Mouse (Mus musculus) intestine, embryonic 16.5 days (tissue): ENCODE measurements around the gene Oas1f. TPM values are rescaled to one million over a fixed set of nuclear protein-coding genes. Genes with fewer than 3 reads are reported as not detected.

Experiments
- ATAC-seq: fragments of 200-750 bp; cut with Nextera tagmentation; 2 replicates; pipeline ENCODE4 v1.8.0; 2017; ENCODE audit warnings: moderate TSS enrichment, moderate library complexity
- H3K27ac ChIP-seq: fragments of 300-500 bp; sonication (generic); 2 replicates; pipeline ENCODE4 v1.5.1; 2014; ENCODE audit warnings: mild to moderate bottlenecking, low read length
- H3K27me3 ChIP-seq: fragments of 300-500 bp; sonication (generic); replicated peaks from 2 replicates; pipeline ENCODE4 v1.6.1; 2014; ENCODE audit warnings: low read length, control low read depth, mixed read lengths; ENCODE audit not compliant: control insufficient read depth, insufficient read depth
- H3K36me3 ChIP-seq: fragments of 300-500 bp; sonication (generic); 2 replicates; pipeline ENCODE4 v1.6.1; 2014; ENCODE audit warnings: low read length, control low read depth; ENCODE audit not compliant: control insufficient read depth, insufficient read depth
- H3K4me1 ChIP-seq: fragments of 300-500 bp; sonication (generic); 2 replicates; pipeline ENCODE4 v1.6.1; 2014; ENCODE audit warnings: low read length, control low read depth, mixed read lengths; ENCODE audit not compliant: control insufficient read depth, insufficient read depth
- H3K4me2 ChIP-seq: fragments of 300-500 bp; sonication (generic); 2 replicates; pipeline ENCODE4 v1.6.1; 2014; ENCODE audit warnings: low read depth, low read length, control low read depth
- H3K4me3 ChIP-seq: fragments of 300-500 bp; sonication (generic); 2 replicates; pipeline ENCODE4 v1.5.1; 2014; ENCODE audit warnings: mild to moderate bottlenecking, low read length
- H3K9ac ChIP-seq: fragments of 300-500 bp; sonication (generic); 2 replicates; pipeline ENCODE4 v1.6.1; 2014; ENCODE audit warnings: low read depth, low read length
- H3K9me3 ChIP-seq: fragments of 300-500 bp; sonication (generic); 2 replicates; pipeline ENCODE4 v1.6.1; 2016; ENCODE audit warnings: low read length, control low read depth; ENCODE audit not compliant: control insufficient read depth
- WGBS: fragments of 180-500 bp; shearing (Covaris S2); extraction: QIAGEN DNeasy Blood & Tissue Kit; methylation state at CpG from one replicate; pipeline ENCODE4 v1.1.7; 2014; 5-methylcytosine and 5-hydroxymethylcytosine counted together
- polyA plus RNA-seq: library from polyadenylated mRNA; unstranded; fragments of >200 nt; fragmentation: Nextera tagmentation; extraction: Ambion mirVana; gene quantifications from 2 replicates; pipeline ENCODE4 v1.2.1, GENCODE M21; 2015

Gene Oas1f
- polyA plus RNA-seq, 1 experiment from 2014 or later: 0.20 TPM

GRCm38 (mm10) chr5:120818999-120819398 is 28.2 kb upstream of the Oas1f start:
- ATAC-seq: no peak
- no peaks in the 10 kb centered on the region for H3K27me3 ChIP-seq
- no peak overlapping the region for H3K27ac ChIP-seq
- no peaks in the 10 kb centered on the region for H3K36me3 ChIP-seq
- 0 out of 2 replicates have a peak, but pooled peaks cover 5% of the 10 kb centered on the region for H3K9me3 ChIP-seq
- no peak overlapping the region for H3K4me3 ChIP-seq
- no peak overlapping the region for H3K4me2 ChIP-seq
- H3K9ac ChIP-seq: no peak overlapping the region
- no peaks in the 10 kb centered on the region for H3K4me1 ChIP-seq

- no peak overlapping the region for H3K27ac ChIP-seq
- no peak overlapping the region for H3K9ac ChIP-seq
- no peak for ATAC-seq
- H3K27me3 ChIP-seq: no peaks in the 10 kb centered on the region
- H3K4me1 ChIP-seq: no peaks in the 10 kb centered on the region
- no peaks in the 10 kb centered on the region for H3K36me3 ChIP-seq
- H3K4me2 ChIP-seq: no peak overlapping the region
- H3K4me3 ChIP-seq: no peak overlapping the region
- WGBS: 80% methylated on average over 4 of the region's 4 CpGs
- no peaks in the 10 kb centered on the region for H3K9me3 ChIP-seq
Observed at GRCm38 (mm10) chr5:120831031-120831430, 16.1 kb upstream of the Oas1f start.

GRCm38 (mm10) chr5:120833335-120834280 is 13.6 kb upstream of the Oas1f start:
- 0 out of 2 replicates have a peak overlapping the region, but pooled peaks have one; percentile 15 for H3K27ac ChIP-seq
- ATAC-seq: peak; percentile 89
- H3K9ac ChIP-seq: no peak overlapping the region
- H3K4me3 ChIP-seq: no peak overlapping the region
- no peaks in the 10 kb centered on the region for H3K27me3 ChIP-seq
- peak overlapping the region; percentile 34; the same call in 1 of the 2 replicates for H3K4me2 ChIP-seq
- no peaks in the 10 kb centered on the region for H3K36me3 ChIP-seq
- WGBS: 13% methylated on average over 17 of the region's 17 CpGs
- H3K9me3 ChIP-seq: no peaks in the 10 kb centered on the region
- no peaks in the 10 kb centered on the region for H3K4me1 ChIP-seq

- ATAC-seq: peak; percentile 29; the same call in 1 of the 2 replicates
- H3K4me3 ChIP-seq: no peak overlapping the region
- no peaks in the 10 kb centered on the region for H3K36me3 ChIP-seq
- H3K4me2 ChIP-seq: no peak overlapping the region
- H3K27ac ChIP-seq: no peak overlapping the region
- 12% methylated on average over 8 of the region's 8 CpGs for WGBS
- no peaks in the 10 kb centered on the region for H3K27me3 ChIP-seq
- no peak overlapping the region for H3K9ac ChIP-seq
- H3K4me1 ChIP-seq: no peaks in the 10 kb centered on the region
- no peaks in the 10 kb centered on the region for H3K9me3 ChIP-seq
Observed at GRCm38 (mm10) chr5:120836731-120837585, 10.2 kb upstream of the Oas1f start.

GRCm38 (mm10) chr5:120844713-120845112 is 2.5 kb upstream of the Oas1f start:
- no peak for ATAC-seq
- Histone ChIP-seq H3K4me3 (no peak overlapping the region), H3K27ac (no peak overlapping the region), H3K4me1 (peaks cover 6% of the 10 kb centered on the region), H3K36me3 (no peaks in the 10 kb centered on the region), H3K27me3 (no peaks in the 10 kb centered on the region), H3K9ac (0 out of 2 replicates have a peak overlapping the region, but pooled peaks have one; percentile 11), H3K4me2 (no peak overlapping the region), H3K9me3 (no peaks in the 10 kb centered on the region)
- 77% methylated on average over 3 of the region's 3 CpGs for WGBS

GRCm38 (mm10) chr5:120849601-120850136 is 2.5 kb downstream of the Oas1f start:
- no peak overlapping the region for H3K9ac ChIP-seq
- WGBS: 69% methylated on average over 3 of the region's 3 CpGs
- H3K9me3 ChIP-seq: no peaks in the 10 kb centered on the region
- H3K36me3 ChIP-seq: no peaks in the 10 kb centered on the region
- ATAC-seq: no peak
- H3K4me1 ChIP-seq: peaks cover 6% of the 10 kb centered on the region
- H3K27me3 ChIP-seq: no peaks in the 10 kb centered on the region
- H3K27ac ChIP-seq: no peak overlapping the region
- no peak overlapping the region for H3K4me3 ChIP-seq
- no peak overlapping the region for H3K4me2 ChIP-seq

- no peak overlapping the region for H3K4me2 ChIP-seq
- no peak overlapping the region for H3K9ac ChIP-seq
- H3K9me3 ChIP-seq: no peaks in the 10 kb centered on the region
- H3K4me1 ChIP-seq: no peaks in the 10 kb centered on the region
- ATAC-seq: no peak
- H3K4me3 ChIP-seq: no peak overlapping the region
- WGBS: 71% methylated on average over 2 of the region's 2 CpGs
- no peaks in the 10 kb centered on the region for H3K36me3 ChIP-seq
- no peak overlapping the region for H3K27ac ChIP-seq
- H3K27me3 ChIP-seq: no peaks in the 10 kb centered on the region
Observed at GRCm38 (mm10) chr5:120859241-120859640, 12.1 kb downstream of the Oas1f start.

- H3K4me3 ChIP-seq: no peak within 1 kb of the TSS
- ATAC-seq: no peak
- H3K36me3 ChIP-seq: no peaks in the 10 kb centered on the region
- H3K4me1 ChIP-seq: no peaks in the 10 kb centered on the region
- no peaks in the 10 kb centered on the region for H3K27me3 ChIP-seq
- H3K27ac ChIP-seq: no peak within 1 kb of the TSS
- WGBS: 39% methylated on average over 4 of the region's 4 CpGs
- H3K9me3 ChIP-seq: no peaks in the 10 kb centered on the region
- no peak within 1 kb of the TSS for H3K9ac ChIP-seq
- H3K4me2 ChIP-seq: no peak within 1 kb of the TSS
Observed at GRCm38 (mm10) chr5:120861121-120861520, 14.0 kb downstream of the Oas1f start, which contains the start of gene Oas1h. Gene Oas1h (plus strand): TSS chr5:120861421.

GRCm38 (mm10) chr5:120865336-120865860 is 18.2 kb downstream of the Oas1f start:
- Histone ChIP-seq H3K4me3 (no peak overlapping the region), H3K9ac (no peak overlapping the region), H3K9me3 (no peaks in the 10 kb centered on the region), H3K36me3 (no peaks in the 10 kb centered on the region), H3K27me3 (no peaks in the 10 kb centered on the region), H3K4me2 (no peak overlapping the region), H3K4me1 (no peaks in the 10 kb centered on the region), H3K27ac (no peak overlapping the region)
- WGBS: 70% methylated on average over 3 of the region's 3 CpGs
- ATAC-seq: no peak
